Mouse (Mus musculus): ENCODE data around the gene Gapvd1. TPM values are rescaled to one million over a fixed set of nuclear protein-coding genes. Genes with fewer than 3 reads are reported as not detected.

Gapvd1 gene
- total and polyA plus RNA-seq, 3 experiments: 62.4 to 174 (median 96.7) TPM

DNA sequence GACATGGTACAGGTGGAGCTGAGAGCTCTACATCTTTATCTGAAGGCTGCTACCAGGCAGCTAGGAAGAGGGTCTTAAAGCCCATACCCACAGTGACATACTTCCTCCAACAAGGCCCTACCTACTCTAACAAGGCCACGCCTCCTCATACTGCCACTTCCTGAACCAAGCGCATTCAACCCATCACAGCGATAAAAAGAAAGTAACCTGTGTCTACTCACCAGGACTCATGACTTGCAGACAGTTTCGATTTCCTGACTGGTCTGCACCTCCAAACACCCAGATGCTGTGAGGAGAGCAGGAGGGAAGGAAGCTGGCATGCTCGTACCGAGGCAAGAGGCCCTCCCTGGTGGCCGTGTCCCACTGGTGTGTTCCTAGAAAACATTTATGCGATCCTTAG lies 35.2 kb upstream of the Gapvd1 start:
- DNase-seq (ENCODE audit: low read depth, low spot score): no peak
- Histone ChIP-seq H3K4me1 (ENCODE audit: control insufficient read depth in 1 of 2, insufficient read depth in 2 of 2, low read length in 2 of 2) (peaks cover 0 to 3% of the 10 kb centered on the region in 2 experiments; a peak in 1 of 4 replicates), H3K9me3 (replicated peaks; ENCODE audit: insufficient read depth, low read length) (no peaks in the 10 kb centered on the region), H3K27ac (ENCODE audit: control insufficient read depth, low read depth, low read length) (no peak overlapping the region), H3K79me2 (ENCODE audit: control insufficient read depth, insufficient read depth, low read length, poor library complexity) (no peaks in the 10 kb centered on the region), H3K4me3 (ENCODE audit: control insufficient read depth in 1 of 2, insufficient read depth in 1 of 2, low read depth in 2 of 2, low read length in 2 of 2) (no peak overlapping the region), H3K9ac (ENCODE audit: control insufficient read depth, low read depth, low read length, poor library complexity, severe bottlenecking) (no peak overlapping the region), H3K36me3 (ENCODE audit: control insufficient read depth in 1 of 2, insufficient read depth in 2 of 2, low read length in 2 of 2) (peaks cover 4 to 5% of the 10 kb centered on the region in 2 experiments), H3K27me3 (ENCODE audit: control insufficient read depth in 1 of 2, insufficient read depth in 2 of 2, low read length in 2 of 2) (no peaks in the 10 kb centered on the region)
- no peak for TF ChIP-seq CHD1 (IDR thresholded peaks at IDR 0.05; ENCODE audit: low read depth, low read length)
- no peak for TF ChIP-seq ZNF384 (IDR thresholded peaks at IDR 0.05; ENCODE audit: low read depth, low read length)
- no peak for TF ChIP-seq CHD2 (IDR thresholded peaks at IDR 0.05; ENCODE audit: low read length)
- no peak for TF ChIP-seq MAZ (IDR thresholded peaks at IDR 0.05; ENCODE audit: low read depth, low read length)
- no peak for TF ChIP-seq USF1 (IDR thresholded peaks at IDR 0.05; ENCODE audit: low read depth, low read length)
- TF ChIP-seq ZKSCAN1 (IDR thresholded peaks at IDR 0.05; ENCODE audit: low read depth, low read length): no peak

DNA sequence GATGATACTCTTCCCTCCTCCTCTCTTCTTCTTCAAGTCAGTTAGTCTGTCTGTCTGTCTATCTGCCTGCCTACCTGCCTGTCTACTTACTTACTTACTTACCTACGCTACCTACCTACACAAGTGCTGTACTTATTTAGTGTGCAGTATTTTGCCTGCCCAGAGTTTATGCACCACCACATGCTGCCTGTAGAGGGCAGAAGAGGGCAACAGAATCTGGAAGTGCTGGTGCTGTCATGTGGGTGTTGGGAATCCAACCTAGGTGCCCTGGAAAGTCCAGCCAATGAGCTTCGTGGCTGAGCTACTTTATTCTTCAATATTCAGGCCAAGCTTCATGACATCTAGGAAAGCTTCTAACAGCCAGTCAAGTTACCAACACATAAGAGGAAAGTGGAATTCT lies 29.1 kb upstream of the Gapvd1 start:
- Histone ChIP-seq H3K36me3 (ENCODE audit: control insufficient read depth in 1 of 2, insufficient read depth in 2 of 2, low read length in 2 of 2) (peaks cover 0 to 20% of the 10 kb centered on the region in 2 experiments; a peak in 3 of 4 replicates), H3K27me3 (ENCODE audit: control insufficient read depth in 1 of 2, insufficient read depth in 2 of 2, low read length in 2 of 2) (no peaks in the 10 kb centered on the region), H3K9ac (ENCODE audit: control insufficient read depth, low read depth, low read length, poor library complexity, severe bottlenecking) (no peak overlapping the region), H3K9me3 (replicated peaks; ENCODE audit: insufficient read depth, low read length) (no peaks in the 10 kb centered on the region), H3K79me2 (ENCODE audit: control insufficient read depth, insufficient read depth, low read length, poor library complexity) (no peaks in the 10 kb centered on the region), H3K27ac (ENCODE audit: control insufficient read depth, low read depth, low read length) (peak overlapping the region; percentile 97), H3K4me1 (ENCODE audit: control insufficient read depth in 1 of 2, insufficient read depth in 2 of 2, low read length in 2 of 2) (peaks cover 4 to 14% of the 10 kb centered on the region in 2 experiments; a peak in 3 of 4 replicates), H3K4me3 (ENCODE audit: control insufficient read depth in 1 of 2, insufficient read depth in 1 of 2, low read depth in 2 of 2, low read length in 2 of 2) (no peak overlapping the region)
- peak; percentile 71 for DNase-seq (ENCODE audit: low read depth, low spot score)
- TF ChIP-seq MXI1 (IDR thresholded peaks at IDR 0.05; ENCODE audit: low read depth, low read length): 0 out of 2 replicates have a peak, but pooled peaks have one; percentile 23
- no peak for TF ChIP-seq GABPA (IDR thresholded peaks at IDR 0.05; ENCODE audit: low read depth, low read length)
- TF ChIP-seq RAD21 (IDR thresholded peaks at IDR 0.05; ENCODE audit: low read depth, low read length): peak; percentile 40
- TF ChIP-seq BHLHE40 (IDR thresholded peaks at IDR 0.05; ENCODE audit: borderline replicate concordance, low read depth, low read length): 0 out of 2 replicates have a peak, but pooled peaks have one; percentile 23
- TF ChIP-seq MAX (IDR thresholded peaks at IDR 0.05; ENCODE audit: low read length): 0 out of 2 replicates have a peak, but pooled peaks have one; percentile 42
- TF ChIP-seq ZC3H11A (IDR thresholded peaks at IDR 0.05; ENCODE audit: low read depth, low read length): peak; percentile 33; the same call in 1 of the 2 replicates
- peak; percentile 66 to 83 (median 71) for TF ChIP-seq CTCF (IDR thresholded peaks at IDR 0.05 in 2 of 3, conservative IDR thresholded peaks at IDR 0.05 in 1 of 3; ENCODE audit: control insufficient read depth in 1 of 3, insufficient read depth in 1 of 3, low read depth in 2 of 3, low read length in 3 of 3, poor library complexity in 1 of 3, severe bottlenecking in 1 of 3)
- 0 out of 2 replicates have a peak, but pooled peaks have one; percentile 26 for TF ChIP-seq HCFC1 (IDR thresholded peaks at IDR 0.05; ENCODE audit: low read depth, low read length)
- 0 out of 2 replicates have a peak, but pooled peaks have one; percentile 48 for TF ChIP-seq MYC (IDR thresholded peaks at IDR 0.05; ENCODE audit: low read depth, low read length)
- TF ChIP-seq ZNF384 (IDR thresholded peaks at IDR 0.05; ENCODE audit: low read depth, low read length): no peak
- no peak for TF ChIP-seq NRF1 (IDR thresholded peaks at IDR 0.05; ENCODE audit: insufficient read depth, low read depth, low read length, poor library complexity, severe bottlenecking)
- TF ChIP-seq SMC3 (IDR thresholded peaks at IDR 0.05; ENCODE audit: low read depth, low read length): peak; percentile 33; the same call in 1 of the 2 replicates
- no peak for TF ChIP-seq TBP (IDR thresholded peaks at IDR 0.05; ENCODE audit: low read depth, low read length)
- TF ChIP-seq E2F4 (IDR thresholded peaks at IDR 0.05; ENCODE audit: borderline replicate concordance, low read depth, low read length): no peak
- no peak for TF ChIP-seq TCF12 (IDR thresholded peaks at IDR 0.05; ENCODE audit: low read depth, low read length)
- no peak for TF ChIP-seq UBTF (IDR thresholded peaks at IDR 0.05; ENCODE audit: borderline replicate concordance, insufficient read depth, low read depth, low read length)
- peak; percentile 44; the same call in 1 of the 2 replicates for TF ChIP-seq USF1 (IDR thresholded peaks at IDR 0.05; ENCODE audit: low read depth, low read length)
- no peak for TF ChIP-seq NELFE (IDR thresholded peaks at IDR 0.05; ENCODE audit: low read depth, low read length)
- peak; percentile 33; the same call in 1 of the 2 replicates for TF ChIP-seq SIN3A (IDR thresholded peaks at IDR 0.05; ENCODE audit: low read length)

Data from MEL (cell line).